Mouse (Mus musculus) liver, embryonic 15.5 days (tissue): ENCODE measurements around the gene Il21. TPM values are rescaled to one million over a fixed set of nuclear protein-coding genes. Genes with fewer than 3 reads are reported as not detected.

Source experiments
- ATAC-seq: fragments of 200-750 bp; cut with Nextera tagmentation; 2 replicates; pipeline ENCODE4 v1.8.0; 2017; ENCODE audit warnings: moderate number of reproducible peaks, mild to moderate bottlenecking, moderate library complexity; ENCODE audit not compliant: insufficient read depth
- H3K27ac ChIP-seq: fragments of 300-500 bp; sonication (generic); replicated peaks from 2 replicates; pipeline ENCODE4 v1.5.1; 2015; ENCODE audit warnings: mild to moderate bottlenecking, inconsistent platforms
- H3K27me3 ChIP-seq: fragments of 300-500 bp; sonication (generic); 2 replicates; pipeline ENCODE4 v1.6.1; 2015; ENCODE audit warnings: mild to moderate bottlenecking, inconsistent platforms
- H3K36me3 ChIP-seq: fragments of 300-500 bp; sonication (generic); replicated peaks from 2 replicates; pipeline ENCODE4 v1.6.1; 2015; ENCODE audit warnings: moderate library complexity, mild to moderate bottlenecking, inconsistent platforms
- H3K4me1 ChIP-seq: fragments of 300-500 bp; sonication (generic); replicated peaks from 2 replicates; pipeline ENCODE4 v1.6.1; 2015; ENCODE audit warnings: inconsistent platforms
- H3K4me2 ChIP-seq: fragments of 300-500 bp; sonication (generic); 2 replicates; pipeline ENCODE4 v1.6.1; 2015; ENCODE audit warnings: moderate library complexity, mild to moderate bottlenecking, inconsistent platforms
- H3K4me3 ChIP-seq: fragments of 300-500 bp; sonication (generic); replicated peaks from 2 replicates; pipeline ENCODE4 v1.5.1; 2015; ENCODE audit warnings: mild to moderate bottlenecking, inconsistent platforms
- H3K9ac ChIP-seq: fragments of 300-500 bp; sonication (generic); 2 replicates; pipeline ENCODE4 v1.6.1; 2015; ENCODE audit warnings: moderate library complexity, mild to moderate bottlenecking, inconsistent platforms
- H3K9me3 ChIP-seq: fragments of 300-500 bp; sonication (generic); replicated peaks from 2 replicates; pipeline ENCODE4 v1.6.1; 2016; ENCODE audit warnings: inconsistent platforms
- WGBS: fragments of 180-500 bp; shearing (Covaris S2); methylation state at CpG from one replicate; pipeline ENCODE4 v1.1.7; 2015; ENCODE audit warnings: mixed read lengths; ENCODE audit not compliant: insufficient replicate concordance; 5-methylcytosine and 5-hydroxymethylcytosine counted together
- microRNA-seq: library from miRNA; unstranded; fragments of <30 nt; microRNA quantifications from one replicate; pipeline ENCODE4, GENCODE M21; 2016
- polyA plus RNA-seq: library from polyadenylated mRNA; unstranded; fragments of >200 nt; fragmentation: Nextera tagmentation; extraction: Ambion mirVana; gene quantifications from 2 replicates; pipeline ENCODE4 v1.2.1, GENCODE M21; 2015

Gene Il21
- polyA plus RNA-seq, 1 experiment from 2014 or later, result not detected

DNA sequence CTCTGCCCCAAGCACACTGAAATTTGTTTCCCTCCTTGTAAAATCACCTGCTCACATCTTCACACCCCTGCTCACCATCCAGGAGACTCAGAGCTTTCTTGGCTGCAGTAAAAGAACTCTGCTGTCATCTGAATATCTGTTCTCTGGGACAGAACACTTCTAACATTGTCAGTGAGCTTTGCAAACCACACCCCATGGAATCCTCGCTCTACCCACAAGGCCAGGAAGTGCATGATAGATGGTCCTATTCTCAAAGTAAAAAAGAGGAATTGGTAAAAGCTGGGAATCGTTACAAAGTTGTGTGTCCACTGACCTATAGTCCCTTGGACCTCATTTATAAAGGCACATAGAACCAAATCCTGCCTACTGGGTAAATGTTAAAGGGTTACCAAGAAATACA is 40.5 kb downstream of the Il21 start:
- WGBS, result 18% methylated on average over 2 of the region's 2 CpGs
- ATAC-seq, result no peak
- no peak overlapping the region for H3K27ac ChIP-seq

DNA sequence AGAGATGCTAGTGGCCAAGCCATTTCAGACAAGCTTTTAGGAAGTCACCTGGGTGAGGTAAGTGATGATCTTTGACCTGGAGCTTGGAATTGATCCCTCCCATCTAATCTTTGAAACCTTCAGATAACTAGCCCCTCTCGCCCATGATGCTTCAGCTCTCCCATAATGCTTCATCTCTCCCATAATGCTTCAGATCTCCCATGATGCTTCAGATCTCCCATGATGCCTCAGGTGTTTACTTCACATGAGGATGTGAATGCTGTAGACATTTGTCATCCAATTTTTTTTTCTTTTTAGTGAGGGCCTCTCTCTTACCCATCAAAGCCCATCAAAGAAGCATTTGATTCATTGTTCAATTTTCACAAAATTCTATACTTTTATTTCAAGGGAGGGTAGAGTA is 46.9 kb downstream of the Il21 start:
- Histone ChIP-seq H3K27me3 (no peaks in the 10 kb centered on the region), H3K4me1 (no peaks in the 10 kb centered on the region), H3K9me3 (no peaks in the 10 kb centered on the region), H3K9ac (no peak overlapping the region), H3K36me3 (no peaks in the 10 kb centered on the region), H3K4me3 (no peak overlapping the region), H3K4me2 (no peak overlapping the region), H3K27ac (no peak overlapping the region)
- ATAC-seq, result no peak
- WGBS, result 61% methylated on average over 1 of the region's 1 CpGs

More for the DNA sequence above, 40.5 kb downstream of the Il21 start:
- H3K4me3 ChIP-seq, result no peak overlapping the region
- H3K4me1 ChIP-seq, result no peaks in the 10 kb centered on the region
- H3K27me3 ChIP-seq, result no peaks in the 10 kb centered on the region
- H3K4me2 ChIP-seq, result no peak overlapping the region
- no peaks in the 10 kb centered on the region for H3K9me3 ChIP-seq
- no peak overlapping the region for H3K9ac ChIP-seq
- H3K36me3 ChIP-seq, result no peaks in the 10 kb centered on the region

DNA sequence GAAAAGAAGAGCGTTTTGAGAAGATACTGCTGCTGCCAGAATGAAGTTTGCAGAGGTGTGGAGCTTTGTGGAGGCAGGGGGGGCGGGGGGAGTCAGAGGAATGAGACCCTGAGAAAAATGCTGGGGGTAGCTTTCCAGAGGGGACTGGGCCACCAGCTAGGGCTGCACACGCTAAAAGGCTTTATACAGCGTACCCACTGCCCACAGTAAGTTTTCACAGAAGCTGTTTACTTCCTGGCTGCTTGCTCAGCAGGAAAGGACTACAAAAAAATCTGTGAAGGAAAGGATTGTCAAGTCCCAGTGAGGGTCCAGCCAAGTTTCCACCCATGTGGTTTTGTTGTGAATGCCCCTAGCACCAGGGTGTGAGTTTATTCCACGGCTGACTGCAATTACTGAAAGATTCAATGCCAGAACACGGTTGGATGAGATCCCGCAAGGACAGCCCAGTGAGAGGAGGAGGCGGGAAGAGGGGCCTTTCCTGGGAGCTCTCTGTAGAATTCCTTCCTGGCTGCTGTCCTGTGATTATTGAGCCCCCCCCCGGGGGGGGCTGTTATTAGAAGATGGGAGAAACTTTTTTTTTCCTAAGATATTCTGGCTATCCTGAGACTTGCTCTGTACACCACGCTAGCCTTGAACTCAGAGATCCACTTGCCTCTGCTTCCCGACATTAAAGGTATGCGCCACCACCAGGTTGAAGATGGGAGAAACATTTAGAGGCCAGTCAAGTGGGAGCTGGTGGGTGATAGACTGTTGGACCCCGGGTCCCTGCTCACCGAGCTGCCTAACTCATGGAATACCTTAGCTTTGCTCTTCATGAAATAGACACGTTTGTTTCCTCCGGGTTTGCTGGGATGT is 49.8 kb downstream of the Il21 start:
- Histone ChIP-seq H3K27me3 (no peaks in the 10 kb centered on the region), H3K36me3 (no peaks in the 10 kb centered on the region), H3K4me1 (no peaks in the 10 kb centered on the region), H3K4me2 (no peak overlapping the region), H3K9me3 (no peaks in the 10 kb centered on the region), H3K9ac (no peak overlapping the region), H3K27ac (no peak overlapping the region), H3K4me3 (no peak overlapping the region)
- WGBS, result 48% methylated on average over 16 of the region's 16 CpGs
- no peak for ATAC-seq

DNA sequence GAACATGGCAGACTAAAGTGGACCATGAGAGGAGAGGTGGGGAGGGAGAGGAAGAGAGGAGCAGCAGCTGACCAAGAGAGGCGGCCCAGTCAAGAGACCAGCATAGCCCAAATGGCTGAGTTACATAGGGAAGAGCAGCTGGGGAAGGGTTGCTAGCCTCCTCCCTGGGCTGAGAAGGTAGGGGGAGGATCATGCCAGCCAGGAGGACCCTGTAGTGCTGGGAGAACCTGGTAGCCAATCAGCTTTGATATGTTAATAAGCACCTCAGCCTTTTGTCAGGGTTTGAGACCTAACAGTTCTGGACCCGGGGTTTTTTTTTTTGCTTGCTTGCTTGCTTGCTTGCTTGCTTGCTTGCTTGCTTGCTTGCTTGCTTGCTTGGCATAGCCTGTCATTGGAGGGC is 51.4 kb downstream of the Il21 start:
- Histone ChIP-seq H3K27ac (no peak overlapping the region), H3K4me1 (no peaks in the 10 kb centered on the region), H3K9ac (no peak overlapping the region), H3K36me3 (no peaks in the 10 kb centered on the region), H3K27me3 (no peaks in the 10 kb centered on the region), H3K9me3 (no peaks in the 10 kb centered on the region), H3K4me2 (no peak overlapping the region), H3K4me3 (no peak overlapping the region)
- WGBS, result 21% methylated on average over 2 of the region's 2 CpGs
- no peak for ATAC-seq

DNA sequence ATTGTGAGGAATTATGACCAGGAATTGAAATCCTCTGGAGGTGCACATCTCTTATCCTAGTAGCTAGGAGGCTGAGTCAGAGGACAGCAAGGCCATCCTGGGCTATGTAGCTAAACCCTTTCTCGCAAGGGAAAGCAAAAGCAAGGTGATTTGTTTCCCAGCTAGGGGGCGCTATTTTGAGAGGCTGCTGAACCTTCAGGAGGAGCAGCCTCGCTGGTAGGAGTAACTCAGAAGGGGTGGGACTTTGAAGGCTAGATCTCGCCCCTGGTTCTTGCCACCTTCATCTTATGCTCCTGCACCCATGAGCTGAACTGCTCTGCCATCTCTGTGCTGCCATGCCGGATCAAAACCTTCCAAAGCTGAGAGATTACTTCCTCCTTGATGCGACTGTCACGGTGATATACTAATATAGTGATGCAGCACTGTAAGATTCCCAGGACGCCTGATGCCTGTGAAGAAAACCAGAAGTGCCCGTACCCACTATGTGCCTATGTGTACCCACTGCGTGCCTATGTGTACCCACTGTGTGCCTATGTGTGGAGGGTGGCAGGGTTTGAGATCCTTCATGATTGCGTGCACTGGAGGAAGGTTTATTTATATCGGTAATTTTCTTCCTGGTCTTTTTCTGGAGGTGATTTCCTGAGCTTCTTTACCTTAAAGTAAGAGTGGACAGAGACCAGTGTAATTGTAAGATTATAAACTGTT is 52.2 kb downstream of the Il21 start:
- Histone ChIP-seq H3K27ac (no peak overlapping the region), H3K4me3 (no peak overlapping the region), H3K4me1 (no peaks in the 10 kb centered on the region), H3K4me2 (no peak overlapping the region), H3K27me3 (no peaks in the 10 kb centered on the region), H3K9ac (no peak overlapping the region), H3K9me3 (no peaks in the 10 kb centered on the region), H3K36me3 (no peaks in the 10 kb centered on the region)
- ATAC-seq, result no peak
- WGBS, result 59% methylated on average over 12 of the region's 12 CpGs

DNA sequence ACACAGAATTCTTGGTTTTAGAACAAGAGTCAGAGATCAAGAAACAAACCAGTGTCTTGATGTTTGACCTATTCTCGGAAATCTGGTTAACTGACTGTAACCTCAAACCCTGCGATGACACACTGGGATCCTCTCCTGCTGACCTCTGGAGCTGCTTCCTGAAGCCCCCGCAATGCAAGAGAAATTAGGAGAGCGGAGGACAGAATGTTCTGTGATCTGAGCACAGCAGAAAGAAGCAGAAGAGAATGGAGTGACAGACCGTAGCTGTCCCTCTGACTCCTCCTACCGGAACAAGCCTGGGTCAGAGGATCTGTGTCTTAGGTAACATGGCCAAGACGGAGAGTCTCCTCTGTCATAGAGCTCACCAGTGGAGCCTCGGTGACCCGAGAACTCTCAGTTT is 53.0 kb downstream of the Il21 start:
- Histone ChIP-seq H3K4me1 (no peaks in the 10 kb centered on the region), H3K9ac (no peak overlapping the region), H3K27ac (no peak overlapping the region), H3K9me3 (no peaks in the 10 kb centered on the region), H3K4me2 (no peak overlapping the region), H3K36me3 (no peaks in the 10 kb centered on the region), H3K27me3 (no peaks in the 10 kb centered on the region), H3K4me3 (no peak overlapping the region)
- ATAC-seq, result no peak
- WGBS, result 72% methylated on average over 9 of the region's 9 CpGs

DNA sequence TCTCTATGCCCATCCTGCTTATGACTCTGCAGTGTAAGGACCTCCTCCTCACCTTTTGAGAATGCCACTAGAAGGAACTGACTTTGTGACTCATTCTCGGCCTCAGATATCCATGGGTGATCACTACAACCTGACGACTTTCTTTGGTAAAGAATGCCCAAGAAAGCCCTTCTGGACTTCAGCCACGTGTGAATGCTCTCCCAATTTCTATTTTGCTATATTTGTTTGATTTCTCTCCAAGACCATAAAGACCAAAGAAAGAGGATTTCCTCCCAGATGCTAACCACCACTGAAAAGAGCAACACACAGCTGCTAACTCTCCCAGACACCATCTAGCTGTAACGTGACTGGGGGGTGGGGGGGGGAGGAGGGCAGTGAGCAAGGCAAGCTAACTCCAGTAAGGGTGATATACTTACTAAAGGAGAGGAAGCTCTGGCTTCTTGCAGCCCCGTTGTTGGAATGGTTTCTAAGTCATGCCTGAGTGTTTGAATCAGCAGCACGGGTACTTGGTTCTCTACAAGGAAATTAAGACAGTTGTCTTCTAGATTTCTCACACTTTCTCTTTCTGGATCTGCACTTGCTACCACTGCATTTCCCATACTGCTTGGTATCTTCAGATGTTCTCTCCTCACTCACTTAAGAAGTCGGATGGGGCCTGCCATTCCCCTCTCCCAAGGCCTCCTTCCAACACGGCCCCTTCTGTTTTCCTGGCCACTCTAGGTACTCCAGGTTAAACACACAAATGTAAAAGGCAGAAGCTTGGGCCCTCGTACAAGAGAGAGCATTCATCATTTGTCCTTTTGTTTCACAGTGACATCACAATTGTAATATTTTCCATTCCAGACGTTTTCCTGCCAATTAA is 57.5 kb downstream of the Il21 start:
- no peak for ATAC-seq
- H3K4me2 ChIP-seq, result no peak overlapping the region
- H3K36me3 ChIP-seq, result no peaks in the 10 kb centered on the region
- WGBS, result 41% methylated on average over 10 of the region's 10 CpGs
- no peaks in the 10 kb centered on the region for H3K9me3 ChIP-seq
- no peaks in the 10 kb centered on the region for H3K27me3 ChIP-seq
- H3K4me1 ChIP-seq, result no peaks in the 10 kb centered on the region; the same call in 1 of the 2 replicates
- H3K27ac ChIP-seq, result no peak overlapping the region
- no peak overlapping the region for H3K9ac ChIP-seq
- no peak overlapping the region for H3K4me3 ChIP-seq

DNA sequence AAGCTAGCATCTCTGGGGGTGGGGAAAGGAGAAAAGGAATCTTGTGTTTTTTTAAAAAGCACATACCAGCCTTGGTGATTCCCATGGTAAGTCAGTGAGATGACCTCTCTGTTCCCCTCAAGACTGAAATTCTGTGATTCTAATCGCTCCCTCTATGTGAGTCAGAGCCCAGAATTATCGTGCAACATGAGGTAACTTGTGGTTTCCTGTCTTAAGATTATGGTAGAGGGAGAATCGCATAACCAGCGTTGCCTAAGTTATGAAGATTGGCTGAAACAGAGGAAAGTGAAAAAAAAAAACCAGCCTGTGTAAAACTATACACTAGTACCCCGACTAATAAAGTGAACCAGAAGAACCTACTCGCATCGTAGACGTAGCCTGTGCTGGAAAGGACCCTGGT is 59.2 kb downstream of the Il21 start:
- ATAC-seq, result no peak
- Histone ChIP-seq H3K4me2 (no peak overlapping the region), H3K27me3 (no peaks in the 10 kb centered on the region), H3K36me3 (no peaks in the 10 kb centered on the region), H3K27ac (no peak overlapping the region), H3K4me3 (no peak overlapping the region), H3K9me3 (no peaks in the 10 kb centered on the region), H3K9ac (no peak overlapping the region), H3K4me1 (no peaks in the 10 kb centered on the region; the same call in 1 of the 2 replicates)
- WGBS, result 28% methylated on average over 8 of the region's 8 CpGs

Small RNA genes lying within 50 kb of the gene (microRNA-seq; reads per million reads assigned to microRNA genes)
- not detected for gene Gm24169

Other genes with a start within 250 kb of the Il21 start
- gene Adad1, start 169.1 kb downstream of the Il21 start, polyA plus RNA-seq, result 0.29 TPM in 1 of 2 replicates, not detected in the other
- 0.14 TPM in 1 of 2 replicates, not detected in the other for gene Il2, start 106.7 kb downstream of the Il21 start, polyA plus RNA-seq
- 2.6 and 3.2 TPM in 2 replicates for gene Bbs12, start 79.9 kb upstream of the Il21 start, polyA plus RNA-seq
- gene Cetn4, start 80.1 kb upstream of the Il21 start, polyA plus RNA-seq, result 0.84 and 1.7 TPM in 2 replicates
- 0.12 and 0.14 TPM in 2 replicates for gene Fgf2, start 115.7 kb upstream of the Il21 start, polyA plus RNA-seq
- 14.4 and 17.8 TPM in 2 replicates for gene Spata5, start 187.3 kb upstream of the Il21 start, polyA plus RNA-seq
- gene Nudt6, start 187.6 kb upstream of the Il21 start, polyA plus RNA-seq, result 4.9 and 5.1 TPM in 2 replicates